Mouse (Mus musculus): ENCODE measurements around the gene Ccl17.

GRCm38 (mm10) chr8:94794368-94794767 lies 15.9 kb upstream of the Ccl17 start:
- TF ChIP-seq HCFC1 (IDR thresholded peaks at IDR 0.05; ENCODE audit: borderline replicate concordance, insufficient read depth, low read length): no peak
- TF ChIP-seq ZC3H11A (IDR thresholded peaks at IDR 0.05; ENCODE audit: borderline replicate concordance, low read depth, low read length): no peak
